Mouse (Mus musculus): ENCODE measurements at regions not wholly inside any gene's neighbourhood (a gene's known extent, or its start where the extent isn't known, plus 50 kb on each side); places are given as distances from the start of the nearest gene placed in this dataset.

- DNase-seq (ENCODE audit: low spot score), result peak; percentile 34
Measured at GRCm38 (mm10) chr8:125619336-125619906, 49.8 kb upstream of the Sipa1l2 start.
